Mouse (Mus musculus) bone marrow macrophage, adult 2 months (primary cell): ENCODE results near the gene Tmprss11g. TPM values are rescaled to one million over a fixed set of nuclear protein-coding genes. Genes with fewer than 3 reads are reported as not detected.

Experiments used
- H3K27ac ChIP-seq: 2 replicates; pipeline ENCODE4 v1.5.1; 2012; ENCODE audit warnings: low read depth, low read length; ENCODE audit not compliant: insufficient read depth
- H3K4me1 ChIP-seq: 2 replicates; pipeline ENCODE4 v1.6.1; 2012; ENCODE audit warnings: low read length; ENCODE audit not compliant: control insufficient read depth, insufficient read depth
- H3K4me3 ChIP-seq: 2 replicates; pipeline ENCODE4 v1.5.1; 2012; ENCODE audit warnings: mild to moderate bottlenecking, low read length, moderate library complexity; ENCODE audit not compliant: insufficient read depth
- CTCF ChIP-seq: IDR thresholded peaks from 2 replicates; pipeline ENCODE4 v1.5.1; 2012; ENCODE audit warnings: low read depth, mild to moderate bottlenecking, low read length, moderate library complexity
- POLR2A ChIP-seq: IDR thresholded peaks from 2 replicates; pipeline ENCODE4 v1.6.1; 2012; ENCODE audit warnings: mild to moderate bottlenecking, low read depth, low read length, borderline replicate concordance
- polyA plus RNA-seq: library from polyadenylated mRNA; stranded (reverse); fragments of >200 nt; gene quantifications from 2 replicates; pipeline ENCODE4 v1.2.4, GENCODE M21; 2012; ENCODE audit not compliant: missing spikeins, insufficient read depth, insufficient read length

Tmprss11g gene
- not detected in 2 replicates for polyA plus RNA-seq

DNA sequence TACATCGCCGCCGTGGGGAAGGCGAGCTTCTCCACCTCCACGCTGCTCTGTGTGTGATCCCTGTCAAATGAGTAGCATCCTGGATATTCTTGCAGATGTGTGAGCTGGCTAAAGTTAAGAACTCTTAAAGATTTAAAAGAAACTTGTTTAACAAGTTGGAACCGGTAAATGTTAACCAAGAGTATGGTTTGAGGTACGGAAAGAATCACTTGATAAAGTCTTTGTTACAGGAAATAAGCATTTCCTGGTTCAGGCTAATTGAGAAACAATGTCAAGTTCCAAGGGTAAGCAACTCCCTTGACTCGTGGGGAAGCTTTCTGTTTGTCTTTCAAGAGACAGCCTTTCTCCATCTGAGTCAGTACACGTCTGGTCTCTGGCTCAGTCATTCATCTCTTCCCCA lies at the start of gene Tmprss11g:
Gene Tmprss11g (minus strand): TSS at position 101 of the 400 bp plus-strand sequence.
- Histone ChIP-seq H3K27ac (no peak within 1 kb of the TSS), H3K4me3 (no peak within 1 kb of the TSS), H3K4me1 (no peaks in the 10 kb centered on the region)
- no peak for TF ChIP-seq CTCF
- no peak for TF ChIP-seq POLR2A

DNA sequence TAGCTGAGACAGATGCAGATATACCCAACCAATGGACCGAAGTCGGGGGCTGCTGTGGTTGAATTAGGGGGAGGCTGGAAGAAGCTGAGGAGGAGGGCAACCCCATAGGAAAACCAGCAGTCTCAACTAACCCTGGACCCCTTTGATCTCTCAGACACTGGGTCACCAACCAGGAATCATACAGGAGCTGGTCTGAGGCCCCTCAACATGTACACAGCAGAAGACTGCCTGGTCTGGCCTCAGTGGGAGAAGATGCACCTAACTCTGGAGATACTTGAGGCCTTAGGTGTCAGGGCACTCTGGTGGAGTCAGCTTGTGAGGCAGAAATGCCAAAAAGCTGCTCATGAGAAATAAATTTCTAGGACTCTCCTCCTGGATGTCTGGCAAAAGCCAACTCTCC lies 28.3 kb upstream of the Tmprss11g start:
- no peak for TF ChIP-seq CTCF
- TF ChIP-seq POLR2A = no peak
- H3K4me1 ChIP-seq = no peaks in the 10 kb centered on the region

DNA sequence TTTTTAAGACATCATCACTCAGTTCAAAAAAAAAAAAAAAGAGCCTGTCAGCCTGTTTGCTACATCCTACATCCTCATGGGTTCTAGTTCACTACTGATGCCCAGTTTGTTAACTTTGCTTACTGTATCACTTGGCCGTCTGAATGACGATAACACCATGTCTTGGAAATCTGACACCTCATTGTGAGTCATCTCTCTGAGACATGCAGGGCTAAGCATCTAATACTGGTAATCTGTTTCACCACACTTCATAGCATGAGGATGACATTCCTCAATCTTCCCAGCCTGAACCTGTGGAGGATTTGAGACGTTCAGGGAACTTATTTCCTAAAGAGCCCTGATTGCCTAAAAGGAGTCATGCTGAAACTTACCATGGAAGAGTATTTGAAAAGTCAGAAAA lies 22.2 kb upstream of the Tmprss11g start:
- no peak overlapping the region for H3K4me3 ChIP-seq
- no peak for TF ChIP-seq CTCF
- no peak for TF ChIP-seq POLR2A
- no peak overlapping the region for H3K27ac ChIP-seq
- H3K4me1 ChIP-seq = no peaks in the 10 kb centered on the region

More for the DNA sequence above, 28.3 kb upstream of the Tmprss11g start:
- Histone ChIP-seq H3K4me3 (no peak overlapping the region), H3K27ac (no peak overlapping the region)

DNA sequence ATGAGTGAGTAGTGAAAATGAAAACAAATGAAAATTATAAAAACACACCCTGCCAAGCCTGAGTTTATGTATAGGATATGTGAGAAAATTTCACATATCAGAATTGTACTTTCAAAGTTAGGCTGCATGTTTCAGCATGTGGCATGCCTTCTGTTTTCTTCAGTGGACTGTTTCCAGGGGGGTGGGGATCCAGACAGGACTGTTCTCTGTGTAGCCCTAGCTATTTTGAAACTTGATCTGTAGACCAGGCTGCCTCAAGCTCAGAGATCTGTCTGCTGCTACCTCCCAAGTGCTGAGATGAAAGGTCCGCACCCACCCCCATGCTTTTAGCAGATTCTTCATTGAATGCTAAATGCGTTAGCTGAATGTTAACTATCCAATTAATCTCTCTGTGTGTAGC lies 10.3 kb upstream of the Tmprss11g start:
- Histone ChIP-seq H3K4me1 (no peaks in the 10 kb centered on the region), H3K27ac (no peak overlapping the region), H3K4me3 (no peak overlapping the region)
- TF ChIP-seq POLR2A = no peak
- no peak for TF ChIP-seq CTCF

DNA sequence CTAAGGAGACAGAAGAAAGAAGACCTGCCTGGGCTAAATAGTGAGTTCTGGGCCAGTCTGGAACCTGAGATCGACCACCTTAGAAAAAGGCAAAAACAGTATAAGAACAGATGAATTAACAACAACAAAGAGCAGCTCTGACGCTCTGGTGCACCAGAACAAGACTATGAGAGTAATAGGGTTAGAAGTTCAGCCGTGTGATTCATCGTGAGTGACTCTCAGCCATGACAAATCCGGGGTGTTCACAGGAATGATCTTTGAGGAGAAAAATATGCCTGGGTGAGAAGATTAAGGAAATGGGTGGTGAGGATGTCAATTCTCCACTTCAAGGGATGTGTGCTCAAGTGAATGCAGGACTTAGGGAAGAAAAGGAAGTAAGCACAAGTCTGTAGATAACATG lies 6.9 kb downstream of the Tmprss11g start:
- TF ChIP-seq CTCF (no peak), POLR2A (no peak)
- Histone ChIP-seq H3K4me1 (no peaks in the 10 kb centered on the region), H3K4me3 (no peak overlapping the region), H3K27ac (no peak overlapping the region)

DNA sequence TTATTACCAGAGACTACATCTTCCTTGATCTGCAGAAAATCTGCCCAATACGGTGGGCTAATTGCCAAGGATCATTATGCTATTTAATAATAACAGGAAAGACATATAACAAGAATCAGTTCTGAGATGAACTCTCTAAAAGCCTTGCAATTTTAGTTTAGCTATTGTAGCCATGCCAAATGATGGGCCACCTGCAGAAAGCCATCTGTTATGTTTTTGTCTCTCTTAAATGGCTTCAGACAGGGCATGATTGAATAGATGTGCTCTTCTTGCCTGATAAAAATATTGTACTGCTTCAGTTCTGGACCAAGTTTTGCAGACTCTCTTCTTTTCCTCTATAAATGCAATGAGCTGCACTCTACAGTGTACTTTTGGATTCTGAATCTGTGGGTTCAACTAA lies 24.9 kb downstream of the Tmprss11g start:
- Histone ChIP-seq H3K4me1 (no peaks in the 10 kb centered on the region), H3K27ac (no peak overlapping the region), H3K4me3 (no peak overlapping the region)
- no peak for TF ChIP-seq POLR2A
- no peak for TF ChIP-seq CTCF

DNA sequence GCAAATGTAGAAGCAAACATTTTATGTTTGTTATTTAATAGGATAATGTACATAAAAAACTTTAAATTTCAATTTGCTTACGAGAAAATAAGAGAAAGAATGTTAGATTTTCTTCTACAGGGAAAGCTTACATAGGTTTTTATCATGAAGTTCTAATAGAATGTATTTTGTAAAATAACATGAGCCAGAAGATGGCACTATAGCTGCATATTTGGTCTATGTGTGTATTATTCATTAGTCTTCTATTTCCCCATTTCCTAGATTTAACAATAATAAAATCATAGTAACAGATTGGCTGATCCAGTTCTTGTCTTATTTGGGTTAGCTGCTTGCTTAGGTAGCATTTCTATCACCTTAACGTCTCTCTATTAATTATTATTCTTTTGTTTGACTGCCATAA lies 35.8 kb downstream of the Tmprss11g start:
- TF ChIP-seq POLR2A (no peak), CTCF (no peak)
- H3K4me3 ChIP-seq = no peak overlapping the region
- H3K4me1 ChIP-seq = no peaks in the 10 kb centered on the region
- H3K27ac ChIP-seq = no peak overlapping the region

DNA sequence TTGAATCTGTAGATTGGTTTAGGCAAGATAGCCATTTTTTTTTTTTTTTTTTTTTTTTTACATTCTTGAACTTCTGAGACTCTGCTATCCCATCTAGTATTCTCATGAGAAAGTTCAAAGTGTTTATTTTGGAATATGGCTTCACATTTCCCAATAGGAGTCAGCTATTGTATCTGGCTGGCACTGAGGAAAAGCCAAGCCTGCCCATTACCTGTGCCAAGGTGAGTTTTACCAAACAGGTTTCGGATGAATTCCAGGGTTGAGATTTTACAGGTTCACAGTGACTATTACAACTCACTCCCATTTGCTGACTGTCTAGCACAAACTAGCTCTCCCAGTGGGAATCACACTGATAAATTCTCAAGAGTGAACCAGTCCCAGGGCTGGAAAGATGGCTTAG lies 36.4 kb downstream of the Tmprss11g start:
- no peak overlapping the region for H3K4me3 ChIP-seq
- H3K27ac ChIP-seq = no peak overlapping the region
- TF ChIP-seq POLR2A (no peak), CTCF (no peak)
- no peaks in the 10 kb centered on the region for H3K4me1 ChIP-seq

DNA sequence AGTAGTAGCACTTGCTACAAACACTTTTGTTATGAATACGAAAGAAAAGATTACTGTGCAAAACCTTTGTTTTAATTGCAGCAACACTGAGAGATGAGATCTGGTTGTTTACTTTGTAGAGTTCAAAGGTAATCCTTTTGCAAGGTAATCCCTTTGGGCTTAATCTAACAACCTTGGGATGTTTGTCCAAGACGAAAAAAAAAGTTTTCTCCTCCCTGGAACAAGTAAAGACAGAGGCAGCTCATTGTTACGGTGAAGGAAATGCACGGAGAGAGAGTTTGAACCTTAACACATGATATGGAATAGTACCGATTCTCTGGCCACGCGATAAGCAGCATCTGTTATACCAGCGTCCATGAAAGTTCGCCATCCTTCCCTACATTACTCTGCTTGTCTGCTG lies 44.5 kb downstream of the Tmprss11g start:
- no peaks in the 10 kb centered on the region for H3K4me1 ChIP-seq
- H3K27ac ChIP-seq = no peak overlapping the region
- TF ChIP-seq CTCF (no peak), POLR2A (no peak)
- H3K4me3 ChIP-seq = no peak overlapping the region

DNA sequence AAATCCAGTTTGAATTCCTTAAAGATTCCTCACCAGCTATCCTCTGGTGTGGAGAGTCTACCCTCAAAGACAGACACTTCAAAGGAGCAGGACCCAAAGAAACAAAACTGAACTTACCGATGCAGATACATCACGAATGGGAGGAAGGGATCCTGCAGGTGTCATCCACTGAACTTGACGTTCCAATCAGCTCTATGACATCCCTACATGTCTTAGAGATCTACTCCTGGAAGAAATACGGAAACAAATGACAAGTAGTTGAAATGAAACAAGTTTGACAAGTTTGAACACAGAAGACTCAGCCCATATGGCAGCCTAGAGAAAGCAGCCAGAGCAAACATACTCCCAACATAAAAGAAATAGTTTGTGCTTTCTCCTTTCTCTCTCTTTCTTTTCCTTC lies 49.5 kb downstream of the Tmprss11g start, which contains the start of gene Tmprss11a:
Gene Tmprss11a (minus strand): TSS at position 101 of the 400 bp plus-strand sequence.
- H3K4me1 ChIP-seq = no peaks in the 10 kb centered on the region
- TF ChIP-seq CTCF (no peak), POLR2A (no peak)
- no peak within 1 kb of the TSS for H3K27ac ChIP-seq
- H3K4me3 ChIP-seq = no peak within 1 kb of the TSS

DNA sequence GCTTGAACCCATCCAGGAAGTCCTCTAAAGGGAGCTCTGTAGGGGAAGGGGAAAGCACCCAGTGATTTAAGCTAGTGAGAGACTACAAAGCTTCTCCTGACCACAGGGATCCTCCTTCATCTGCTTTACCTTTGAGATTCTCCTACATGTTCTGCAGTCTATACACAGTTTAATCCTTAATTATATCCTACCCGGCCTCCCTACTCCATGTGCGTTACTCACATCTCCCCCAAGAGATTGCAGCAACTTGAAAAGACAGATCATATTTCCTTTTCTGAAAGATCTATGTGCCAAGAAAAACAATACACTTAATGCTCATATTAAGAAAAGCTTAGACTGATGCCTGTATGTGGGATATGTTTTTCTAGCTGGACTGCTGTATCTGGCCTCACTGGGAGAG lies 79.1 kb downstream of the Tmprss11g start:
- H3K27ac ChIP-seq = no peak overlapping the region
- TF ChIP-seq CTCF (no peak), POLR2A (no peak)
- H3K4me1 ChIP-seq = no peaks in the 10 kb centered on the region
- H3K4me3 ChIP-seq = no peak overlapping the region
